Mouse (Mus musculus) stomach, embryonic 14.5 days (tissue): Measurements from ENCODE around the gene Casd1. TPM values are rescaled to one million over a fixed set of nuclear protein-coding genes. Genes with fewer than 3 reads are reported as not detected.
A peak's percentile ranks its signal among the peaks of the same experiment; 100 is the strongest.

Source experiments
- ATAC-seq: fragments of 200-750 bp; cut with Nextera tagmentation; 2 replicates; pipeline ENCODE4 v1.8.0; 2017; ENCODE audit warnings: low read depth, moderate TSS enrichment; ENCODE audit not compliant: insufficient number of reproducible peaks, insufficient read depth, low FRiP score
- H3K27ac ChIP-seq: fragments of 300-500 bp; sonication (generic); 2 replicates; pipeline ENCODE4 v1.5.1; 2014; ENCODE audit warnings: mild to moderate bottlenecking, low read length, moderate library complexity, mixed read lengths
- H3K27me3 ChIP-seq: fragments of 300-500 bp; sonication (generic); 2 replicates; pipeline ENCODE4 v1.6.1; 2014; ENCODE audit warnings: low read length, control low read depth, mixed read lengths; ENCODE audit not compliant: control insufficient read depth, insufficient read depth
- H3K36me3 ChIP-seq: fragments of 300-500 bp; sonication (generic); 2 replicates; pipeline ENCODE4 v1.6.1; 2014; ENCODE audit warnings: mild to moderate bottlenecking, control low read depth, low read length, moderate library complexity, mixed read lengths; ENCODE audit not compliant: control insufficient read depth, insufficient read depth
- H3K4me1 ChIP-seq: fragments of 300-500 bp; sonication (generic); 2 replicates; pipeline ENCODE4 v1.6.1; 2014; ENCODE audit warnings: low read length, control low read depth, mixed read lengths; ENCODE audit not compliant: control insufficient read depth, insufficient read depth
- H3K4me2 ChIP-seq: fragments of 300-500 bp; sonication (generic); replicated peaks from 2 replicates; pipeline ENCODE4 v1.6.1; 2014; ENCODE audit warnings: low read depth, low read length, control low read depth
- H3K4me3 ChIP-seq: fragments of 300-500 bp; sonication (generic); 2 replicates; pipeline ENCODE4 v1.5.1; 2014; ENCODE audit warnings: low read depth, low read length, control low read depth
- H3K9ac ChIP-seq: fragments of 300-500 bp; sonication (generic); replicated peaks from 2 replicates; pipeline ENCODE4 v1.6.1; 2014; ENCODE audit warnings: low read depth, mild to moderate bottlenecking, control low read depth, low read length, moderate library complexity, mixed read lengths
- H3K9me3 ChIP-seq: fragments of 300-500 bp; sonication (generic); 2 replicates; pipeline ENCODE4 v1.6.1; 2016; ENCODE audit warnings: low read depth, low read length, control low read depth; ENCODE audit not compliant: control insufficient read depth
- WGBS: fragments of 180-500 bp; shearing (Covaris S2); extraction: QIAGEN DNeasy Blood & Tissue Kit; methylation state at CpG from one replicate; pipeline ENCODE4 v1.1.7; 2014; 5-methylcytosine and 5-hydroxymethylcytosine counted together
- polyA plus RNA-seq: library from polyadenylated mRNA; unstranded; fragments of >200 nt; fragmentation: Nextera tagmentation; extraction: Ambion mirVana; gene quantifications from 2 replicates; pipeline ENCODE4 v1.2.1, GENCODE M21; 2014

The Casd1 gene
- polyA plus RNA-seq, 1 experiment from 2014 or later = 37.6 TPM

- no peak overlapping the region for H3K9ac ChIP-seq
- 59% methylated on average over 5 of the region's 5 CpGs for WGBS
- H3K36me3 ChIP-seq = no peaks in the 10 kb centered on the region
- no peak for ATAC-seq
- H3K9me3 ChIP-seq = no peaks in the 10 kb centered on the region
- no peaks in the 10 kb centered on the region for H3K27me3 ChIP-seq
- no peak overlapping the region for H3K4me2 ChIP-seq
- no peaks in the 10 kb centered on the region for H3K4me1 ChIP-seq
- no peak overlapping the region for H3K27ac ChIP-seq
- no peak overlapping the region for H3K4me3 ChIP-seq
Observed at GRCm38 (mm10) chr6:4577756-4578155, 22.9 kb upstream of the Casd1 start.

- Histone ChIP-seq H3K9me3 (no peaks in the 10 kb centered on the region), H3K27ac (no peak overlapping the region), H3K36me3 (no peaks in the 10 kb centered on the region), H3K4me2 (no peak overlapping the region), H3K27me3 (no peaks in the 10 kb centered on the region), H3K4me3 (no peak overlapping the region), H3K4me1 (no peaks in the 10 kb centered on the region), H3K9ac (no peak overlapping the region)
- 78% methylated on average over 6 of the region's 6 CpGs for WGBS
- ATAC-seq = no peak
Observed at GRCm38 (mm10) chr6:4578343-4578742, 22.3 kb upstream of the Casd1 start.

DNA sequence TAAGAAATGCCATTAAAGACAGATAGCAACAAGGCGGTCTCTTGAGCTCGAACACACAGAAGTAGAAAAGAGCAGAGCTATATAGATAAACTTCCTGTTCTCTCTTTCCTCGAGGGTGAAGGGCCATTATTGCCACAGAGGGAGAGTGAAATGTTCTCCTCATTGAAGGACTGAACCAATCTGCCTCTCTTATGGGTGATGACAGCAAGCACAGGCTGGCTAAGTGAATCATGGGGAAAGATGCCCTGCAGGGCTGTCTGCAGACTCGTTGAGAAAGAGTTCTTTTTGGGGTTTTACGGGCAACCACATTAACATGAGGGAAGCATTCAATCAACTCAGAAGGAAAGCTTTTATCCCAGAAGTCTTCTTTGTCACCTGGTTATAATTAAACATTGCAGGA is 21.0 kb upstream of the Casd1 start:
- Histone ChIP-seq H3K27me3 (no peaks in the 10 kb centered on the region), H3K9ac (no peak overlapping the region), H3K4me2 (no peak overlapping the region), H3K4me3 (no peak overlapping the region), H3K27ac (no peak overlapping the region), H3K4me1 (no peaks in the 10 kb centered on the region), H3K36me3 (no peaks in the 10 kb centered on the region), H3K9me3 (no peaks in the 10 kb centered on the region)
- WGBS = 51% methylated on average over 5 of the region's 5 CpGs
- ATAC-seq = no peak

GRCm38 (mm10) chr6:4583485-4583884 is 17.2 kb upstream of the Casd1 start:
- Histone ChIP-seq H3K27ac (no peak overlapping the region), H3K9ac (no peak overlapping the region), H3K4me1 (no peaks in the 10 kb centered on the region), H3K36me3 (no peaks in the 10 kb centered on the region), H3K4me2 (no peak overlapping the region), H3K27me3 (no peaks in the 10 kb centered on the region), H3K4me3 (no peak overlapping the region), H3K9me3 (no peaks in the 10 kb centered on the region)
- 36% methylated on average over 6 of the region's 6 CpGs for WGBS
- ATAC-seq = peak; percentile 79

GRCm38 (mm10) chr6:4587946-4588345 is 12.7 kb upstream of the Casd1 start:
- Histone ChIP-seq H3K9ac (no peak overlapping the region), H3K27ac (no peak overlapping the region), H3K4me3 (no peak overlapping the region), H3K36me3 (no peaks in the 10 kb centered on the region), H3K27me3 (no peaks in the 10 kb centered on the region), H3K4me1 (no peaks in the 10 kb centered on the region), H3K4me2 (no peak overlapping the region), H3K9me3 (no peaks in the 10 kb centered on the region)
- 78% methylated on average over 4 of the region's 4 CpGs for WGBS
- no peak for ATAC-seq

GRCm38 (mm10) chr6:4588722-4589121 is 11.9 kb upstream of the Casd1 start:
- WGBS = 92% methylated on average over 3 of the region's 3 CpGs
- Histone ChIP-seq H3K27me3 (no peaks in the 10 kb centered on the region), H3K4me2 (no peak overlapping the region), H3K4me3 (no peak overlapping the region), H3K27ac (no peak overlapping the region), H3K9ac (no peak overlapping the region), H3K36me3 (no peaks in the 10 kb centered on the region), H3K9me3 (no peaks in the 10 kb centered on the region), H3K4me1 (no peaks in the 10 kb centered on the region)
- no peak for ATAC-seq

- ATAC-seq = no peak
- Histone ChIP-seq H3K9ac (no peak overlapping the region), H3K9me3 (no peaks in the 10 kb centered on the region), H3K4me2 (no peak overlapping the region), H3K4me3 (no peak overlapping the region), H3K27me3 (no peaks in the 10 kb centered on the region), H3K36me3 (no peaks in the 10 kb centered on the region), H3K27ac (no peak overlapping the region), H3K4me1 (no peaks in the 10 kb centered on the region)
- 59% methylated on average over 8 of the region's 8 CpGs for WGBS
Observed at GRCm38 (mm10) chr6:4590089-4590488, 10.6 kb upstream of the Casd1 start.

GRCm38 (mm10) chr6:4597711-4598110 is 2.9 kb upstream of the Casd1 start:
- H3K9me3 ChIP-seq = no peaks in the 10 kb centered on the region
- no peak overlapping the region for H3K4me3 ChIP-seq
- H3K9ac ChIP-seq = no peak overlapping the region
- peaks cover 7% of the 10 kb centered on the region; the same call in 1 of the 2 replicates for H3K4me1 ChIP-seq
- no peak for ATAC-seq
- no peak overlapping the region for H3K4me2 ChIP-seq
- no peaks in the 10 kb centered on the region for H3K27me3 ChIP-seq
- no peak overlapping the region for H3K27ac ChIP-seq
- WGBS = 62% methylated on average over 4 of the region's 4 CpGs
- no peaks in the 10 kb centered on the region for H3K36me3 ChIP-seq

DNA sequence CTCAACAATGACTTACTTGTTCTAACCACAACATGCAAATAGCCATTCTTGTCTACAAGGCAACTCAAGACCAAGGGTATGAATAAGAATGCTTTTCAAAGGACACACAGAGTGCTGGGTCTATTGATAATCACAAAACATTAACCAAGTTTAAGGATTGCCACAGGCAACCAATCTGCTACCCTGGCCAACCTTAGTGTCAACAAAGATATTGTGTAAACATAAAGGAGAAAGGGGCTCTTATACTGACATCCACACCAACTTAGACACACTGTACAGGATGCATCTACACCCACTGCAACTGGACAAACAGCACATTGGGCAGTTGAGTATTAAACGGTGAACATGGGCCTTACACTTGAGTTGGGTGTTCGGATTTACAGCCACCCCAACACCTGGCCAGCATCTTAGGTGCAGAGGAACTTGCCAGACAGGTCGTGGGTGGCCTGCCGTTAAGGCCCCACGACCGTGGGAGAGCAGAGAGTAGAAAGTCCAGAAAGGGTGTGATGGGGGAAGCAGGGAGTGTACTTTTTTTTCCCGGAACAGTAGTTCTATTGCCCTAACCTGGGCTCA is 468 bp upstream of the Casd1 start:
- Histone ChIP-seq H3K36me3 (no peaks in the 10 kb centered on the region), H3K4me2 (peak overlapping the region; percentile 91), H3K27me3 (no peaks in the 10 kb centered on the region), H3K9ac (peak overlapping the region; percentile 98), H3K4me3 (peak overlapping the region; percentile 79), H3K4me1 (peaks cover 14% of the 10 kb centered on the region; the same call in 1 of the 2 replicates), H3K9me3 (no peaks in the 10 kb centered on the region), H3K27ac (peak overlapping the region; percentile 94)
- ATAC-seq = peak; percentile 14; the same call in 1 of the 2 replicates
- 24% methylated on average over 7 of the region's 7 CpGs for WGBS
